Mouse (Mus musculus) testis, adult 2 months (tissue): ENCODE data around the gene Irak2. TPM values are rescaled to one million over a fixed set of nuclear protein-coding genes. Genes with fewer than 3 reads are reported as not detected.

ENCODE experiments used
- H3K27ac ChIP-seq: fragments of 200-500 bp; 2 replicates; pipeline ENCODE4 v1.5.1; 2012; ENCODE audit warnings: low read depth, low read length; ENCODE audit not compliant: control insufficient read depth, insufficient read depth
- H3K27me3 ChIP-seq: fragments of 200-500 bp; 2 replicates; pipeline ENCODE4 v1.6.1; 2012; ENCODE audit warnings: mild to moderate bottlenecking, low read length, moderate library complexity; ENCODE audit not compliant: control insufficient read depth, insufficient read depth
- H3K36me3 ChIP-seq: fragments of 200-500 bp; 2 replicates; pipeline ENCODE4 v1.6.1; 2012; ENCODE audit warnings: mild to moderate bottlenecking, low read length; ENCODE audit not compliant: control insufficient read depth, insufficient read depth
- H3K4me1 ChIP-seq: fragments of 200-500 bp; 2 replicates; pipeline ENCODE4 v1.6.1; 2012; ENCODE audit warnings: low read length; ENCODE audit not compliant: control insufficient read depth, insufficient read depth
- H3K4me3 ChIP-seq: fragments of 200-500 bp; 2 replicates; pipeline ENCODE4 v1.5.1; 2012; ENCODE audit warnings: low read depth, mild to moderate bottlenecking, low read length, moderate library complexity, mixed read lengths; ENCODE audit not compliant: control insufficient read depth
- CTCF ChIP-seq: fragments of 200-500 bp; IDR thresholded peaks from 2 replicates; pipeline ENCODE4 v1.5.1; 2012; ENCODE audit warnings: low read depth, mild to moderate bottlenecking, inconsistent platforms, low read length, moderate library complexity; ENCODE audit not compliant: control insufficient read depth, insufficient read depth, insufficient replicate concordance
- POLR2A ChIP-seq: fragments of 200-500 bp; IDR thresholded peaks from 2 replicates; pipeline ENCODE4 v1.6.1; 2012; ENCODE audit warnings: low read depth, mild to moderate bottlenecking, inconsistent platforms, low read length, moderate library complexity; ENCODE audit not compliant: control insufficient read depth
- polyA plus RNA-seq: library from polyadenylated mRNA; depleted of rRNA; stranded (reverse); fragments of >200 nt; gene quantifications from 2 replicates; pipeline ENCODE4 v1.2.3, GENCODE M21; 2012

Gene Irak2
- polyA plus RNA-seq, 1 experiment = 2.4 TPM

GRCm38 (mm10) chr6:113643021-113643420 is 4.8 kb downstream of the Irak2 start:
- peaks cover 2% of the 10 kb centered on the region for H3K4me1 ChIP-seq
- no peak overlapping the region for H3K4me3 ChIP-seq
- TF ChIP-seq CTCF (no peak), POLR2A (no peak)

GRCm38 (mm10) chr6:113643967-113644366 is 5.7 kb downstream of the Irak2 start:
- Histone ChIP-seq H3K4me1 (peaks cover 2% of the 10 kb centered on the region; the same call in 1 of the 2 replicates), H3K27me3 (no peaks in the 10 kb centered on the region), H3K36me3 (no peaks in the 10 kb centered on the region), H3K4me3 (no peak overlapping the region), H3K27ac (peak overlapping the region; percentile 23; the same call in 1 of the 2 replicates)
- TF ChIP-seq POLR2A (no peak), CTCF (no peak)

More at GRCm38 (mm10) chr6:113643021-113643420, 4.8 kb downstream of the Irak2 start:
- Histone ChIP-seq H3K27ac (no peak overlapping the region), H3K36me3 (no peaks in the 10 kb centered on the region), H3K27me3 (no peaks in the 10 kb centered on the region)

DNA sequence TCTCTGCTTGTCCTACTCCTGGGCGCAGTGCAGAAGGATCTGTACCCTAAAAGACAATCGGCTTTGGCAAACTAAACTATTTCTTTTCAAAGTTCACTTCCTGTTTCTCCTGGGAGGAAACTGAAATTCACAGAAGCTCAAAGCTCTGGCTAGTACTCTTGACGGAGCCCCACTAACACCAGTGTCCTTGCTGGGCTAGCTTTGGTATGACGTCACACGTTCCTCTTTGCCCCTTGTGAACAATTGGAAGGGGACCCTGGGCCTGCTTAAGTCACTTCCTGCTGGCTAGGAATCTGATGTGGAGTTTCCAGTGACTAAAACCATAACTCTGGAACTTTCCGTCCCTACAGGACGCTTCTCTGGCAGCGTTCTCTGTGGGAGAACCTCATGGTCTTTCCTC is 6.5 kb downstream of the Irak2 start:
- no peaks in the 10 kb centered on the region for H3K27me3 ChIP-seq
- peaks cover 2% of the 10 kb centered on the region; the same call in 1 of the 2 replicates for H3K4me1 ChIP-seq
- H3K27ac ChIP-seq = peak overlapping the region; percentile 62
- no peak overlapping the region for H3K4me3 ChIP-seq
- no peak for TF ChIP-seq POLR2A
- TF ChIP-seq CTCF = no peak
- no peaks in the 10 kb centered on the region for H3K36me3 ChIP-seq

DNA sequence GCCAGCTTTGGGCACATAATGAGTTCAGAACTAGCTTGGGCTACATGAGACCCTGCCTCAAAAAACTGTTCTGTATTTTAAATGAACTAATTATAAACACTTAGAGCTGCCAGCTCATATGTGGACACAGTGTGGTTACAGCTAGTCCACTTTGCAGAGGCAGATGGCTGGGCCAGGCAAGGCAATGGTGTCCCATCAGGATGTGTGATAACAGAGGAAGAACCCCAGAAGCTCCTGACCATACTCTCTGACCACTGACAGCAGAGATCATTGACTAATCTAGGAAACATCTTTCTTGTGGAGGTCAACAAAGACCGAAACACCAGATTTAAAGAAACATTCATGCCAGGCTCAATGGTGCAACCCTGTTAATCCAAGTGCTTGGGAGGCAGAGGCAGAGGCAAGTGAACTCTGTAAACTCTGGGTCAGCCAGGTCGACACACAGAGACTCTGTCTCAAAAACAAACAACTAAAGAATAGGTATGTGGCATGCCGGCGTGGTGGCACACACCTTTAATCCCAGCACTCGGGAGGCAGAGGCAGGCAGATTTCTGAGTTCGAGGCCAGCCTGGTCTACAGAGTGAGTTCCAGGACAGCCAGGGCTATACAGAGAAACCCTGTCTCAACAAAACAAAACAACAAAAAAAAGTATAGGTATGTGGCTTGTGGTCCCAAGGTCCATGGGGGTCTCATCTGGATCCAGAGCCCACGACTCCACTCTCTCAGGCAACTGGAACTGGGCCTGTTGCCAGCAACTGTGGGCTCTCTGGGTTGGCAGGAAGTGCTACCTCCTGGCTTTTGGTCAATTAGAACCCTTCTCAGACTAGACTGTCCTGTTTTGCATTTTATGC is 11.3 kb downstream of the Irak2 start:
- no peaks in the 10 kb centered on the region for H3K27me3 ChIP-seq
- H3K4me3 ChIP-seq = no peak overlapping the region
- H3K36me3 ChIP-seq = no peaks in the 10 kb centered on the region
- H3K27ac ChIP-seq = no peak overlapping the region
- no peak for TF ChIP-seq POLR2A
- TF ChIP-seq CTCF = no peak
- peaks cover 2% of the 10 kb centered on the region; the same call in 1 of the 2 replicates for H3K4me1 ChIP-seq

DNA sequence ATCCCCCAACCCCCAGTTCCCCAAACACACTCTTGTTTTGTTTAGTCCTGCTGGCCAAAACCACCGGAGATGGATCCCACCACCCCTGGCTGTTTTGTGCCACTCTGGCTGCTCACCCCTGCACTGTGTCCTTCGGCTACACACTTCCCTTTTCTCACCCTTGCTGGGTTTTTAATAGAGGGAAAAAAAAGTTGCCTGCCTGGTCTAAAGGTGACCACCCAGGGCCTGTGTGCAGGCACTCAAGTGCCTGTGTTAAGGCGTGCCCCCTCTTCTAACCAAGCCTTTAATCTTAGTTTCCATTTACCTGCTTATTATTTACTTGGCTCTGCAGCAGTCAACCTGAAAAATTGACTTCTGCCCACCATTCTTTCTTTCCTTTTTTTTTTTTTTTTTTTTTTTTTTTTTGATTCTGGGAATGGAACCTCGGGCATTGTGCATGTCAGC is 12.0 kb downstream of the Irak2 start:
- TF ChIP-seq POLR2A (no peak), CTCF (no peak)
- H3K27ac ChIP-seq = no peak overlapping the region
- no peaks in the 10 kb centered on the region for H3K36me3 ChIP-seq
- H3K4me3 ChIP-seq = no peak overlapping the region
- peaks cover 2% of the 10 kb centered on the region for H3K4me1 ChIP-seq
- H3K27me3 ChIP-seq = no peaks in the 10 kb centered on the region

- no peaks in the 10 kb centered on the region for H3K27me3 ChIP-seq
- no peak overlapping the region for H3K27ac ChIP-seq
- H3K36me3 ChIP-seq = no peaks in the 10 kb centered on the region
- peaks cover 4% of the 10 kb centered on the region for H3K4me1 ChIP-seq
- TF ChIP-seq POLR2A (no peak), CTCF (no peak)
- no peak overlapping the region for H3K4me3 ChIP-seq
Observed at GRCm38 (mm10) chr6:113651626-113652025, 13.4 kb downstream of the Irak2 start.

DNA sequence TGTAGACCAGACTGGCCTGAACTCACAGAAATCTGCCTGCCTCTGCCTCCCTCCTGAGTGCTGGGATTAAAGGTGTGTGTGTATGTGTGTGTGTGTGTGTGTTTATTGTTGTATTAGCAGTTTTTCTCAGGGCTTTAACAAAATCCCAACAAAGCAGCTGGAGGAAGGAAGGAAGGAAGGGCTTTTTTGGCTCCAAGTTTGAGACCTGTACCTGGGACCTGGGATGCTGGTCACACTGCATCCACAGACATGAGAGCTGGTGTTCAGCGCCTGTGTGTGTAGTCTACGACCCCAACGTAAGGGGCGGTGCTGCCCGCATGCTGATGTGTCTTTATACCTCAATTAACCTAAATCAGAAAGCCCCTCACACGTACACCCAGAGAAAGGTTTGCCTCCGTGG is 15.3 kb downstream of the Irak2 start:
- Histone ChIP-seq H3K27ac (no peak overlapping the region), H3K4me1 (peaks cover 2% of the 10 kb centered on the region), H3K36me3 (no peaks in the 10 kb centered on the region), H3K4me3 (no peak overlapping the region), H3K27me3 (no peaks in the 10 kb centered on the region)
- TF ChIP-seq POLR2A = no peak
- TF ChIP-seq CTCF = no peak
